Comparison of ENCODE assay signal across 15 mouse cellular contexts in the genomic region with DNA sequence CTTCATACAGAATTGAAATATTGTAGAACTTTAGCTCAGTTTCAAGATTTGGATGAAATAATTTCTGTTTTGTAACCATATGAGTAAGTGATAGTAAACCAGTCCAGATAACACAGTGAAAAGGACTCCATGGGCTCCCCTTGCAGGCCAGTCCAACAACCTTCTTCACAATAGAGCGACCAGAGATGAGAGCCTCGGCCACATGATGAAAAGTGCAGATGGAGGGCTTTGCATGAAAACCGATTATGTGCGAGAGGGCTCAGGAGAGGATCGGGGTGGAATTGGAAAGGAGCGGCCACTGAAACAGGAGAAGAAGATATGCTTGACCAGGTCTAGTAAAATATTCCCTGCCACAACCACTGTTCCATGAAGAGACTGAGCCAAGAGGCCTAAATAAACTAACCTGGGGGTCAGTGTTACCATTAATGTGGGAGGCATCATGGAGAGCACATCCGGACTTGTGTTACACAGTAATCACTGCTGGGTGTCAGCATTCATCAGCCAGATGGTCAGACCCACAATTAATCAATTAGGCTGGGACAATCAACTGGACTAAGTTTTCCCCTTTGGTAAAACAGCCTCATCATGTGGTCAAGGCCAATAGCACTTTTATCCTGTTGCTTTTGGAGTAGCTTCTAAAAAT.
A peak's percentile ranks its signal among the peaks of the same experiment; 100 is the strongest.
DNase-seq lines count a peak whose midpoint lies in the region; ATAC-seq and TF ChIP-seq lines count a peak whose summit lies in the region.
"Had no signal": no experiment of that assay in that cellular context is flagged by ENCODE, and none has a peak within 500 bp of the region (broad histone marks: within the 10 kb centered on the region; RNA-seq: fewer than 3 reads in every experiment).

No protein-coding gene starts in this region.

- DNase-seq in layer of hippocampus, adult 2 months (ENCODE audit: low spot score in 2 of 2), result no peak
- no peak for DNase-seq in layer of hippocampus, postnatal 14 days (ENCODE audit: low spot score in 2 of 2)
- peak; percentile 31 for DNase-seq in embryo, embryonic 11 days
- no peak for DNase-seq in right cerebral cortex, adult 2 months (ENCODE audit: low spot score in 2 of 2)
- DNase-seq in urinary bladder, postnatal 4 days (ENCODE audit: low spot score in 2 of 2), result no peak
- DNase-seq in cerebellum, adult 8-10 months, result no peak
- DNase-seq: forebrain, postnatal 0 days; heart, postnatal 36 days; lung, embryonic 14.5 days; midbrain, embryonic 14.5 days; right cerebral cortex, postnatal 25 days had no signal

- WGBS in kidney, embryonic 16.5 days, result 27% methylated on average over 7 of the region's 7 CpGs

- peak; percentile 93 for ATAC-seq in kidney, embryonic 16.5 days (ENCODE audit: low FRiP score, low TSS enrichment)
- ATAC-seq: forebrain, postnatal 0 days had no signal

- no peak overlapping the region for H3K4me3 ChIP-seq in layer of hippocampus, adult 2 months
- H3K4me3 ChIP-seq in kidney, embryonic 16.5 days (ENCODE audit: low read length), result no peak overlapping the region
- H3K4me3 ChIP-seq: erythroblast, embryonic 14.5 days; heart, embryonic 10.5 days had no signal

- H3K27ac ChIP-seq in layer of hippocampus, adult 2 months, result 0 out of 2 replicates have a peak overlapping the region, but pooled peaks have one; percentile 51
- peak overlapping the region; percentile 11; the same call in 1 of the 2 replicates for H3K27ac ChIP-seq in kidney, embryonic 16.5 days (ENCODE audit: low read length)
- H3K27ac ChIP-seq: heart, embryonic 10.5 days had no signal

- TF ChIP-seq CTCF in layer of hippocampus, adult 2 months (conservative IDR thresholded peaks at IDR 0.05), result no peak

- no peaks in the 10 kb centered on the region for H3K9me3 ChIP-seq in kidney, embryonic 16.5 days (ENCODE audit: low read length)
- H3K9me3 ChIP-seq: G1E; heart, embryonic 10.5 days had no signal

- no peaks in the 10 kb centered on the region for H3K36me3 ChIP-seq in kidney, embryonic 16.5 days (ENCODE audit: insufficient read depth, low read length)
- H3K36me3 ChIP-seq: G1E; heart, embryonic 10.5 days had no signal

- no peaks in the 10 kb centered on the region for H3K27me3 ChIP-seq in kidney, embryonic 16.5 days (ENCODE audit: insufficient read depth, low read length)

- H3K4me1 ChIP-seq in kidney, embryonic 16.5 days (ENCODE audit: insufficient read depth, low read length), result peaks cover 51% of the 10 kb centered on the region

- no peak overlapping the region for H3K9ac ChIP-seq in kidney, embryonic 16.5 days (replicated peaks; ENCODE audit: low read length)
- H3K9ac ChIP-seq: forebrain, postnatal 0 days; lung, embryonic 14.5 days had no signal

- H3K4me2 ChIP-seq in kidney, embryonic 16.5 days (replicated peaks; ENCODE audit: low read depth, low read length), result no peak overlapping the region
- H3K4me2 ChIP-seq: lung, embryonic 14.5 days had no signal
